8 mouse cellular contexts compared by ENCODE assay signal in genomic region chr14:61172548-61173158, GRCm38 (mm10). TPM values are rescaled to one million over a fixed set of nuclear protein-coding genes. Genes with fewer than 3 reads are reported as not detected.
A peak's percentile ranks its signal among the peaks of the same experiment; 100 is the strongest.
DNase-seq lines count a peak whose midpoint lies in the region; ATAC-seq lines count a peak whose summit lies in the region.

No protein-coding gene starts in this region.

- DNase-seq in ZHBTc4 (ENCODE audit: low read depth, low spot score): peak; percentile 98
- DNase-seq in gastrocnemius, adult 8-10 months (ENCODE audit: low spot score in 2 of 2): peak; percentile 99 to 100
- peak; percentile 94 for DNase-seq in hindlimb bud, embryonic 11.5 days (ENCODE audit: extremely low spot score, low read depth, low spot score)
- peak; percentile 95 to 99 for DNase-seq in left cerebral cortex, adult 8-10 months (ENCODE audit: low spot score in 2 of 2)
- DNase-seq in right cerebral cortex, postnatal 14 days: peak; percentile 96
- peak; percentile 97 to 99 for DNase-seq in urinary bladder, postnatal 36 days (ENCODE audit: low spot score in 2 of 2)

- ATAC-seq in common myeloid progenitor, adult 5-6 weeks (replicated peaks; ENCODE audit: low read depth, poor library complexity, severe bottlenecking): peak; percentile 90
- peak; percentile 93 for ATAC-seq in megakaryocyte progenitor cell, adult 5-6 weeks (replicated peaks; ENCODE audit: poor library complexity)

RNA-seq across cellular contexts. Expression of gene Sacs, which starts 34.4 kb away (rescaled TPM):
- total RNA-seq in common myeloid progenitor, adult 5-6 weeks (2017): 27.4 and 33.3 TPM in 2 replicates
- total RNA-seq in gastrocnemius, adult 8-10 months (2022): 10 to 100 TPM in 2 of 4 experiments, 1 to 10 TPM in 2; 8.4 to 14.2 (median 10.9) TPM
- total RNA-seq in left cerebral cortex, adult 8-10 months (2022): 10 to 100 TPM; 50.2 to 62.0 (median 57.5) TPM
- total RNA-seq in megakaryocyte progenitor cell, adult 5-6 weeks (2015): 15.2 and 20.8 TPM in 2 replicates
- 11.0 and 18.1 TPM in 2 replicates for total RNA-seq in megakaryocyte progenitor cell, adult 5-6 weeks (2017)

Comparison
In these comparisons a context has a peak if more than half of its experiments do, and no peak if none do; other contexts are left out.
1. Peak in every context shown above with its lines: DNase-seq and ATAC-seq.